Comparison of ENCODE assay signal across 23 mouse cellular contexts in genomic region chr14:32093500-32094117, GRCm38 (mm10). TPM values are rescaled to one million over a fixed set of nuclear protein-coding genes. Genes with fewer than 3 reads are reported as not detected.
DNase-seq lines count a peak whose midpoint lies in the region; ATAC-seq lines count a peak whose summit lies in the region.
"Had no signal": no experiment of that assay in that cellular context is flagged by ENCODE, and none has a peak within 500 bp of the region (broad histone marks: within the 10 kb centered on the region; RNA-seq: fewer than 3 reads in every experiment).

No protein-coding gene starts in this region.

- peaks cover 13% of the 10 kb centered on the region for H3K4me1 ChIP-seq in liver, embryonic 13.5 days (replicated peaks)
- H3K4me1 ChIP-seq: forebrain, embryonic 12.5 days had no signal

- peaks cover 70% of the 10 kb centered on the region for H3K36me3 ChIP-seq in liver, embryonic 13.5 days

- no peaks in the 10 kb centered on the region for H3K9me3 ChIP-seq in liver, embryonic 13.5 days (replicated peaks)
- H3K9me3 ChIP-seq: embryonic facial prominence, embryonic 12.5 days; forebrain, embryonic 12.5 days; G1E had no signal

- 54% methylated on average over 11 of the region's 11 CpGs for WGBS in liver, embryonic 13.5 days (ENCODE audit: insufficient replicate concordance)

- no peak overlapping the region for H3K27ac ChIP-seq in liver, embryonic 13.5 days
- H3K27ac ChIP-seq: embryonic facial prominence, embryonic 12.5 days; forebrain, embryonic 12.5 days had no signal

- no peak overlapping the region for H3K4me3 ChIP-seq in liver, embryonic 13.5 days (replicated peaks)
- H3K4me3 ChIP-seq: embryonic facial prominence, embryonic 12.5 days; forebrain, embryonic 12.5 days had no signal

- H3K4me2 ChIP-seq in liver, embryonic 13.5 days = no peak overlapping the region
- H3K4me2 ChIP-seq: embryonic facial prominence, embryonic 12.5 days; forebrain, embryonic 12.5 days had no signal

- intact Hi-C loops in heart, postnatal 10 days (cut with DNase I) = no loop called here

- no peak overlapping the region for H3K9ac ChIP-seq in liver, embryonic 13.5 days
- H3K9ac ChIP-seq: embryonic facial prominence, embryonic 12.5 days; forebrain, embryonic 12.5 days had no signal

- DNase-seq in liver, embryonic 13.5 days = no peak
- no peak for DNase-seq in liver
- DNase-seq in heart, adult 9 months (ENCODE audit: low spot score in 2 of 2) = peak; percentile 22 to 29
- DNase-seq in heart, postnatal 10 days = peak; percentile 71 to 74
- DNase-seq in testis, postnatal 10 days (ENCODE audit: low spot score) = no peak
- DNase-seq in adrenal gland, postnatal 25 days = no peak
- DNase-seq in right cerebral cortex, postnatal 4 days = no peak
- DNase-seq: adrenal gland, postnatal 10 days; cerebellum, postnatal 25 days; kidney, postnatal 25 days; lung, postnatal 14 days; midbrain, embryonic 14.5 days had no signal

- peak; percentile 41; the same call in 1 of the 2 replicates for ATAC-seq in liver, embryonic 13.5 days (ENCODE audit: low read depth)
- peak; percentile 57 for ATAC-seq in monocyte, adult 5-6 weeks (replicated peaks; ENCODE audit: insufficient number of reproducible peaks, low FRiP score, low TSS enrichment, poor library complexity, severe bottlenecking)
- ATAC-seq: intestine, embryonic 16.5 days had no signal

- no peaks in the 10 kb centered on the region for H3K27me3 ChIP-seq in liver, embryonic 13.5 days
- H3K27me3 ChIP-seq: embryonic facial prominence, embryonic 12.5 days; forebrain, embryonic 12.5 days had no signal

RNA-seq across cellular contexts. Expression of gene Dph3, which starts 8.1 kb away (rescaled TPM):
- 106 and 110 TPM in 2 replicates for polyA plus RNA-seq in liver, embryonic 13.5 days (2015; fragmentation: Nextera tagmentation; extraction: Ambion mirVana)
- total RNA-seq in heart, postnatal 10 days (2021) = 10 to 100 TPM; 83.4 to 83.7 TPM
- total RNA-seq in monocyte, adult 5-6 weeks (2017) = 72.4 to 102 TPM (median 78.3 TPM) in 3 replicates
- total RNA-seq in adrenal gland, postnatal 25 days (2021) = 54.5 and 69.4 TPM in 2 replicates

RNA-seq across cellular contexts. Expression of gene Oxnad1, which starts 8.4 kb away (rescaled TPM):
- polyA plus RNA-seq in liver, embryonic 13.5 days (2015; fragmentation: Nextera tagmentation; extraction: Ambion mirVana) = 23.4 and 24.1 TPM in 2 replicates
- 10 to 100 TPM; 45.1 to 49.3 TPM for total RNA-seq in heart, postnatal 10 days (2021)
- total RNA-seq in monocyte, adult 5-6 weeks (2017) = 9.2 to 22.1 TPM (median 10.6 TPM) in 3 replicates
- total RNA-seq in adrenal gland, postnatal 25 days (2021) = 37.6 and 51.6 TPM in 2 replicates

RNA-seq across cellular contexts. Expression of gene Msmb, which starts 48.2 kb away (rescaled TPM):
- polyA plus RNA-seq in liver, embryonic 13.5 days (2015; fragmentation: Nextera tagmentation; extraction: Ambion mirVana) = 0.33 and 0.45 TPM in 2 replicates
- not detected for total RNA-seq in heart, postnatal 10 days (2021)
- not detected in 3 replicates for total RNA-seq in monocyte, adult 5-6 weeks (2017)
- total RNA-seq in adrenal gland, postnatal 25 days (2021) = not detected in 2 replicates
- total RNA-seq: adrenal gland, postnatal 10 days; gastrocnemius, adult 18-20 months; left cerebral cortex, adult 8-10 months had no signal
- polyA plus RNA-seq: embryonic facial prominence, embryonic 12.5 days; forebrain, embryonic 12.5 days; G1E; hindbrain, embryonic 11.5 days; intestine, embryonic 16.5 days; limb, embryonic 14.5 days; midbrain, embryonic 14.5 days; neural tube, embryonic 11.5 days; spleen, adult 2 months had no signal

Comparison
In these comparisons a context has a peak if more than half of its experiments do, and no peak if none do; other contexts are left out.
1. DNase-seq: peak in heart, adult 9 months (2 of 2) and heart, postnatal 10 days (2 of 2); none in liver, embryonic 13.5 days (single experiment), liver (single experiment), testis, postnatal 10 days (single experiment), adrenal gland, postnatal 25 days (single experiment) and right cerebral cortex, postnatal 4 days (single experiment).